Mouse (Mus musculus) thymus, postnatal 4 days (tissue): ENCODE measurements around the gene Ehhadh.
"Not testable (repeated sequence)": the region's sequence is repeated elsewhere in the genome, so short reads cannot be mapped to it uniquely, and the experiment has no call there.

Source experiments
- DNase-seq: peaks from one replicate; pipeline ENCODE4 v3.0.0; 2021

Gene Ehhadh

GRCm38 (mm10) chr16:21793875-21794696 lies 6.5 kb upstream of the Ehhadh start, which contains the start of gene Map3k13:
Gene Map3k13 (plus strand): TSS chr16:21794346.
- DNase-seq: peak; percentile 97

- not testable (repeated sequence) for DNase-seq
Measured at GRCm38 (mm10) chr16:21793080-21793810, 5.6 kb upstream of the Ehhadh start.

- no peak for DNase-seq
Measured at GRCm38 (mm10) chr16:21791779-21792178, 4.2 kb upstream of the Ehhadh start.

- DNase-seq: no peak
Measured at GRCm38 (mm10) chr16:21790469-21790868, 2.9 kb upstream of the Ehhadh start.

GRCm38 (mm10) chr16:21789180-21789579 lies 1.6 kb upstream of the Ehhadh start:
- no peak for DNase-seq

GRCm38 (mm10) chr16:21788581-21788980 lies 974 bp upstream of the Ehhadh start:
- DNase-seq: no peak

- DNase-seq: no peak
Measured at GRCm38 (mm10) chr16:21786317-21786716, 1.3 kb downstream of the Ehhadh start.

GRCm38 (mm10) chr16:21785000-21785399 lies 2.6 kb downstream of the Ehhadh start:
- no peak for DNase-seq

GRCm38 (mm10) chr16:21782807-21783206 lies 4.8 kb downstream of the Ehhadh start:
- no peak for DNase-seq

- DNase-seq: no peak
Measured at GRCm38 (mm10) chr16:21781895-21782294, 5.7 kb downstream of the Ehhadh start.

- DNase-seq: no peak
Measured at GRCm38 (mm10) chr16:21781277-21781676, 6.3 kb downstream of the Ehhadh start.

GRCm38 (mm10) chr16:21779149-21779548 lies 8.5 kb downstream of the Ehhadh start:
- no peak for DNase-seq

GRCm38 (mm10) chr16:21778293-21778866 lies 9.2 kb downstream of the Ehhadh start:
- DNase-seq: peak; percentile 56

- DNase-seq: no peak
Measured at GRCm38 (mm10) chr16:21774725-21775124, 12.9 kb downstream of the Ehhadh start.

GRCm38 (mm10) chr16:21769667-21770066 lies 17.9 kb downstream of the Ehhadh start:
- DNase-seq: peak; percentile 25

GRCm38 (mm10) chr16:21768255-21768654 lies 19.4 kb downstream of the Ehhadh start:
- no peak for DNase-seq

GRCm38 (mm10) chr16:21758447-21758846 lies 29.2 kb downstream of the Ehhadh start:
- no peak for DNase-seq

- no peak for DNase-seq
Measured at GRCm38 (mm10) chr16:21743401-21743800, 44.2 kb downstream of the Ehhadh start.

- no peak for DNase-seq
Measured at GRCm38 (mm10) chr16:21742898-21743297, 44.7 kb downstream of the Ehhadh start.

- no peak for DNase-seq
Measured at GRCm38 (mm10) chr16:21742191-21742870, 45.3 kb downstream of the Ehhadh start.

- no peak for DNase-seq
Measured at GRCm38 (mm10) chr16:21741542-21741941, 46.1 kb downstream of the Ehhadh start.

- DNase-seq: no peak
Measured at GRCm38 (mm10) chr16:21735638-21736037, 52.0 kb downstream of the Ehhadh start.

- DNase-seq: peak; percentile 82
Measured at GRCm38 (mm10) chr16:21727897-21728364, 59.7 kb downstream of the Ehhadh start.
